Mouse (Mus musculus) T-helper 2 cell (primary cell): ENCODE data around the gene Zfp791.

ENCODE experiments used
- in situ Hi-C: fragments of 300-600 bp; cut with MboI, MseI; formaldehyde crosslinking; loops from one replicate; pipeline ENCODE4 v1.15.1; 2025; ENCODE audit warnings: high pct_unique_total_duplicates

Zfp791 gene

DNA sequence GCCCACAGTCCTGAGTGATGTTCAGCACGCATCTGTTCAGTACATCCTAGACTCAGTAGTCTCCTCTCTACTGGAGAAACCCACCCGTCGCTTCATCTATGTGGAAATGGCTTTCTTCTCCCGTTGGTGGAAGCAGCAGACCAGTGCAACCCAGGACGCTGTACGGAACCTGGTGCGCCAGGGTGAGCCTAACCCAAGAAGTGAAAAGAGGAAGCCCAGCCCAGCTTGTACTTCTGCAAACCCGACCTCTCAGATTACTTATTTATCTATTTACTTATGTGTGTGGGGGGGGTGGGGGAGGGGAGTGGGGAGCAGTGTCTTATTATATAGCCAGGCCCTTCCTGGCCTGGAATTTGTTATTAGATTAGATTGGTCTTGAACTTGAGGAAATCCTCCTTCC lies 38.3 kb downstream of the Zfp791 start:
- in situ Hi-C loops = loop anchor here (25.0 kb wide), 1 partner anchor 1803 kb away; the partner anchor contains the start of gene N4bp1

GRCm38 (mm10) chr8:85083108-85083813 lies 39.6 kb downstream of the Zfp791 start, which contains the start of gene Man2b1:
Man2b1 (plus strand) TSS chr8:85083270.
- in situ Hi-C loops = loop anchor here (25.0 kb wide), 1 partner anchor 1804 kb away; the partner anchor contains the start of gene N4bp1

DNA sequence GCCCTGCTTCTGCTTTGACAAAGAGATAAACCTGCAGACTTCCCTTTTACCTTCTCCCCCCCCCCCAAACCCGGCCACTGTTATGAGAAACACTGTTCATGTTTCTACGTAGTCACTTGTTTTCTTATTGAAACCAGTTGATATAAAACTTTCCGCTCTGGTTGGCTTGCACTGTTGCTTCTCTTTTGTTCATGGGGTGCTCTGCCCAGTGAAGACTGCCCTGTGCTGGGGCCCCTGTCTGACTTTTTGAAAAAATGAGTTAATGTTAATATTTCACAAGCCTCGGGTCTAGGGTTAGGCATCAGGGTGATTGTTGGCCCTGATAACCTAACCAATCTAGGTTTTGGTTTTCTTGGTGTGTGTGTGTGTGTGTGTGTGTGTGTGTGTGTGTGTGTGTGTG lies 40.7 kb downstream of the Zfp791 start:
- in situ Hi-C loops = loop anchor here (25.0 kb wide), 1 partner anchor 1805 kb away; the partner anchor contains the start of gene N4bp1

DNA sequence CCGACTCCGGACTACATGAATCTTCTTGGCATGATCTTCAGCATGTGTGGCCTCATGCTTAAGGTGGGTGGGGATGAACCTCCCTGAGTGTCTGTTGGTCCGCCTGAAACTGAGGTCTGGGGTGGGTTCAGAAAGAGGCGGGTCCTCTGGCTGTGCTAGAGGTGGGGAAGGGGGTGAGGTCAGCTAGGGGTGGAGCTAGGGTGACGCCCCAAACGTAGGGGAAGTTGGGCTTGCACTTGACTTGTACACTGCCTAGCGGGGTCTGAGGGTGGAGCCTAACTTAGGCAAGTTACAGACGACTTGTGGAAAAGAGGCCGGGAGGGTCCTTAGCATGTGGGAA lies 41.7 kb downstream of the Zfp791 start, which contains the start of gene Wdr83:
Wdr83 (minus strand) TSS at position 91 of the 340 bp plus-strand sequence.
- in situ Hi-C loops = loop anchor here (25.0 kb wide), 1 partner anchor 1806 kb away; the partner anchor contains the start of gene N4bp1

DNA sequence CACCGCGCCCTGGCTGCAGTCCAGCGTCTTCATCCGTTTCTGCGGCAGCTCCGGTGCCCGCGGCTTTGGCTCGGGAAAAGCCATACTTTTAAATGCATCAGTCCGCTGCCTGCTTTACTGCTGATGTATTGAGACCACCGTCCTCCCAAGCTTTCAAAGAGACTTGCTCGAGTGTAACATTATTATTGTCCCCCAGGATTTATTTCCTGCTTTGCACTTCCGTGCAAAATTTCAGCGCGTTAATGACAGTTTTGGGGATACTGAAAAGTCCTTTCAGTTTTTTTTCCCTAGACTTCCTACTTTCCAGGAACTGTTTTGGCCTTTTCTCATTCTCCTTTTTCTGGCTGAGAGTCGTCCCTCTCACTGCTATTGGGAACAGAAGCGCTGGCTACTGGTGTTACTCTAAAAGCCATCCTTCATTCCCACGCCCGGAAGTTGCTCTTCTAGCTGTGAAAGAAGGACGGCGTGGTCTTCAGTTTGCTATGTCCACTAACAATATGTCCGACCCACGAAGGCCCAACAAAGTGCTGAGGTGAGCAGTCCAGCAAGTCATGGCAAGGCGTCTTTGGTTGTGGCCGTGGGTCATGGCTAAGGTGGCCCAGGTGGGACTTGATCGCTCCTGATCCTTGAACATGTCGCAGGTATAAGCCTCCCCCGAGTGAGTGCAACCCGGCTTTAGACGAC lies 42.2 kb downstream of the Zfp791 start, which contains the start of gene Wdr83os:
Wdr83os (plus strand) TSS at position 209 of the 684 bp plus-strand sequence.
- in situ Hi-C loops = loop anchor here (25.0 kb wide), 1 partner anchor 1807 kb away; the partner anchor contains the start of gene N4bp1

- in situ Hi-C loops = loop anchor here (25.0 kb wide), 1 partner anchor 1807 kb away; the partner anchor contains the start of gene N4bp1
Observed at GRCm38 (mm10) chr8:85080214-85080531, 42.7 kb downstream of the Zfp791 start.

GRCm38 (mm10) chr8:85076993-85077392 lies 45.9 kb downstream of the Zfp791 start:
- in situ Hi-C loops = loop anchor here (25.0 kb wide), 1 partner anchor 1810 kb away; the partner anchor contains the start of gene N4bp1

- in situ Hi-C loops = loop anchor here (25.0 kb wide), 1 partner anchor 1811 kb away; the partner anchor contains the start of gene N4bp1
Observed at GRCm38 (mm10) chr8:85076001-85076400, 46.9 kb downstream of the Zfp791 start.

DNA sequence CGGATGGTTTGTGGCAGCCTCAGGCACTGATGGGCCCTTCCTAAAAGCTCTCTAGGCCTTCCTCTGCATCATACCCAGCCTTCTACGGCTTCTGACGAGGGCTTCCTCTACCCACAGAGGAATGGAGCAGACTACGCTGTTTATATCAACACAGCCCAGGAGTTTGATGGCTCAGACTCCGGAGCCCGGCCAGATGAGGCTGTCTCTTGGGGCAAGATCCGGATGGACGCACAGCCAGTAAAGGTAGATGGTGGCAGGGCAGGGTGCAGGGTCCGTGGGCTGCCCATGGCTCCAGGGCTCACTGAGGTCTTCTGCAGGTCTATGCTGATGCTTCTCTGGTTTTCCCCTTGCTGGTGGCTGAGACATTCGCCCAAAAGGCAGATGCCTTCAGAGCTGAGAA lies 48.3 kb downstream of the Zfp791 start:
- in situ Hi-C loops = loop anchor here (25.0 kb wide), 1 partner anchor 1813 kb away; the partner anchor contains the start of gene N4bp1

GRCm38 (mm10) chr8:85074167-85074566 lies 48.7 kb downstream of the Zfp791 start:
- in situ Hi-C loops = no loop called here

- in situ Hi-C loops = no loop called here
Observed at GRCm38 (mm10) chr8:85073041-85073612, 49.8 kb downstream of the Zfp791 start.

- in situ Hi-C loops = no loop called here
Observed at GRCm38 (mm10) chr8:85072364-85072929, 50.4 kb downstream of the Zfp791 start.

DNA sequence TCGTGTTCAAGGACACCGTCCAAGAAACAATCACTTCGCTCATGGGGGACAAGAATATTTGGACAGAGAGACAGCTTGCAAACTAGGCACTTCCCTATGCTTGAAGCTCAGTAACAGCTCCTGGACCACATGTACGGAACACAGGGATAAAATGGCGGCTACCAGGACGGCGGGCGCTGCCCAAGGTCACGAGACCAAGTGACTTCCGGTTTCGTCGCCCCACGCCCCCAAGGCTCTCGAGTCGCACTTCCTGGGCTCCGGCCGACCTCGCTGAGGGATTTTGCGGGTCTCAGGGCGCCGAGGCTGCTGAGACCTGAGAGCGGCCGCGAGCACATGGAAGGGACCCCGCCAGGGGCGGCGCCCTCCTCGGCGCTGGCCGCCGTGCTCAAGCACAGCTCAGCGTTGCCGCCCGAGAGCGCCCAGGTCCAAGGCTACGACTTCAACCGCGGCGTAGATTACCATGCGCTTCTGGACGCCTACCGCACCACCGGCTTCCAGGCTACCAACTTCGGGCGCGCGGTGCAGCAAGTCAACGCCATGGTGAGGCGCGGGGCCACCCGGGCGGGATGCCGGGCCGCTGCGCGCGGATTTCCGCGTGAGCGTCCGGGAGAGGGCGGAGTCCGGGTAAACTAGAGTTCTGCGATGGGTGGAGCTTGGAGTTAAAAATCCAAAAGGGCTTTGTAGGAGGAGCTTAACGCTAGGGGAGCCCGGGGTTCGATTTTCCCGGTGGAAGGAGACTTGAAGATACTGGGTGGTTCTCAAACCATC lies 51.2 kb downstream of the Zfp791 start, which contains the start of gene Dhps:
Dhps (plus strand) TSS at position 244 of the 768 bp plus-strand sequence.
- in situ Hi-C loops = no loop called here

GRCm38 (mm10) chr8:85071041-85071440 lies 51.9 kb downstream of the Zfp791 start:
- in situ Hi-C loops = no loop called here

DNA sequence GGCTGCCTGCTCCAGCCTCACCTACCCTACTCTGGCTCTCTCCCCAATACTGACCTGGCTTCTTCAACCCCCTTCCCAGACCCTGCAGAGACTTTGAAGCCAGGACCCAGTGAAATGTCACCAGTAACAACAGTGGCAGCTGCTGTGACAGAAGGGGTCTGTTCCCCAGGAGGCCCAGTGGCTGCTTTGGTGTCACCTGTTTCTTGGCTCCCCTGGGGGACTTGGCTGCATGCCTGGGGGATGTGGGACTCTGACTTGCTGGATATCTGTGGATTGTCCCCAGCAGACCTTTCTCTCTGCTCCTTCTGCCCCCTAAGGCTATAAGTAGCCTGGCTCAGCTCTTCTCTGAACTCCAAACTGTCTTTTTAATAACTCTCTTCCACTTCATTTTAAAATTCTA lies 54.9 kb downstream of the Zfp791 start, which contains the start of gene Gm5741:
Gm5741 (minus strand) TSS at position 1 of the 400 bp plus-strand sequence.
- in situ Hi-C loops = no loop called here

- in situ Hi-C loops = no loop called here
Observed at GRCm38 (mm10) chr8:85067155-85067554, 55.7 kb downstream of the Zfp791 start.

- in situ Hi-C loops = no loop called here
Observed at GRCm38 (mm10) chr8:85065213-85065612, 57.7 kb downstream of the Zfp791 start.

GRCm38 (mm10) chr8:85062603-85063002 lies 60.3 kb downstream of the Zfp791 start:
- in situ Hi-C loops = loop anchor here (5.0 kb wide), 1 partner anchor 95 kb away; the partner anchor contains the start of genes Gm49661, Prdx2 and Rnaseh2a

DNA sequence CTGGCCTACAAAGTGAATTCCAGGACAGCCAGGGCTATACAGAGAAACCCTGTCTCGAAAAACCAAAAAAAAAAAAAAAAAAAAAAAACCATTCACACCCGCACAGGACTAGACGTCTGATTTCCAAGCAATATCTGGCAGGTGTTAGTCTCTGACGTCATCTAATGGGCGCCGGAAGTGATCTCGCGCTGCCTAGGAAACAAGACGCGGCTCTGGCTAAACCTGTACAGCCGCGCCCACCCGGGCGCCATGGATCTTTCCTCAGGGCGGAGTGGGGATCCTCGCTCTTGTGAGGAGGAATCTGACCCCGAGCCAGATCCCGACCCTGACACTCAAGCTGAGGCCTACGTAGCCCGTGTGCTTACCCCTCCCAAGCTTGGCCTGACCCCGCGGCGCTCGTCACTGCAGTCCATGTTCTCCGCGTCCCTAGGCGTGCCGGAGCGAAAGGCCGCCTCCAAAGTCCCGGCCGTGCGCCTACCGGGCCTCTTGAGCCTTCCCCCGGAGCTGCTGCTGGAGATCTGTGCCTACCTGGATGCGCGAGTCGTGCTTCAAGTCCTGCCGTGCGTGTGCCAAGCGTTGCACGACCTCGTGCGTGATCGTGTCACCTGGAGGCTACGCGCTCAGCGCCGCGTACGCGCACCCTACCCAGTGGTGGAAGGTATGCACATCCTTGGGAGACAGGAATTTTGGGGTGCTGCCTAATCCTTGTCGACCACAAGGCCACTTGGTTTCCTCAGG lies 62.8 kb downstream of the Zfp791 start, which contains the start of gene Fbxw9:
Fbxw9 (plus strand) TSS at position 177 of the 738 bp plus-strand sequence.
- in situ Hi-C loops = loop anchor here (5.0 kb wide), 1 partner anchor 93 kb away; the partner anchor contains the start of genes Gm49661, Prdx2 and Rnaseh2a
